Mouse (Mus musculus): ENCODE measurements around the gene Wipf1.

The Wipf1 gene

GRCm38 (mm10) chr2:73385641-73386355 lies 143.7 kb downstream of the Wipf1 start:
- no peak for DNase-seq (ENCODE audit: low read depth, low spot score)

DNA sequence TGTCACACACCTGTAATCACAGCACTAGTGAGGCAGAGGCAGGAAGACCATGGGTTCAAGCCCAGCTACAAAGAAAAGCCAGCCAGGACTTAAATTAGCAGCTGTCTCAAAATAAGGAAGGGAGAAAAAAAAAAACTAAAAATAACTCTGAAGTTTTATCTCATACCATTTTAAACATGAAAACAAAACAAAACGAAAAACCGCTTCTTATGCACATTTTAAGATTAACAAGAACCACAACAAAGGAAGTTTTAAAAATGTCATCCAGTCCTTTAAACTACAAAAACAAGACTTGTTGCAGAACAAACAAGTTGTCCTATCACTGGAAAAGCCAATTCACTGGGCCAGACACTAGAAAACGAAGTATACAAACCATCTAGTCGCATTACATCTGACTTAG lies 144.4 kb downstream of the Wipf1 start:
- no peak for DNase-seq (ENCODE audit: low read depth, low spot score)

DNA sequence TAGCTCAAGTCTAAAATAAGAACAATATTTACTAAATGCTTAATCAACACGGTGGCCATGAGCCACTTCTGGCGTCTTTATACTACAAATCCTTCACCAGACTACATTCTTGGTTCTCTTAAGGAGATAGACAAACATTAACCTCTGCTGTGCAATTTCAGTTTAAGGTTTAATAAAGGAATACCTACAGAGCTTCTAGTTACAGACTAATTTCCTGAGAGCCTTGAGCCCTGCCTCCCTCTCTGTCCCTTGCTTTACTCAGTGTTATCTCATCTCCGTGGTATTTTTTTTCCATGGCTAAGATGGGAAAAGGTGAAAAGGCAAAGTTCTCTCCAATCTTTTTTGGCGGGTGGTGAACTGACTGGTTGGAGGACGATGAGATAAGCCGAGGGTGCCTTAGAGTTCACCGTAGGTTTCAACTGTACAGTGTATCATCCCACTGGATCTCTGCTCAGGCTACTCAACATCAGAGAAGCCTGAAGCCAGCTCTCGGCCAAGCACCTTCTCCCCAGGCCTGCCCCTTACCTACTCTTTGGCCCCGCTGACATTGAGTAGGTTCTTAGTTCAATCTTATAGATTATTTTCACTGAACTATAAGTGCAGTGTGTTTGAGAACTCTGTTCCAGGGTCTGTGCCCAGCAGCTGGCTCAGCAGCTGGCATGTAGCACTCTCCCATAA lies 149.1 kb downstream of the Wipf1 start:
- DNase-seq (ENCODE audit: low read depth, low spot score): no peak

GRCm38 (mm10) chr2:73379656-73380055 lies 149.9 kb downstream of the Wipf1 start:
- no peak for DNase-seq (ENCODE audit: low read depth, low spot score)
